Mouse (Mus musculus) kidney, postnatal 4 days (tissue): ENCODE data around the gene F12.

Source experiments
- DNase-seq, 2 experiments: peaks; one replicate each; pipeline ENCODE4 v3.0.0; 2021; ENCODE audit warnings: mixed read lengths in 2 of 2

Gene F12

GRCm38 (mm10) chr13:55370234-55370633, 56.4 kb downstream of the F12 start:
- DNase-seq = peak; percentile 14 to 45

DNA sequence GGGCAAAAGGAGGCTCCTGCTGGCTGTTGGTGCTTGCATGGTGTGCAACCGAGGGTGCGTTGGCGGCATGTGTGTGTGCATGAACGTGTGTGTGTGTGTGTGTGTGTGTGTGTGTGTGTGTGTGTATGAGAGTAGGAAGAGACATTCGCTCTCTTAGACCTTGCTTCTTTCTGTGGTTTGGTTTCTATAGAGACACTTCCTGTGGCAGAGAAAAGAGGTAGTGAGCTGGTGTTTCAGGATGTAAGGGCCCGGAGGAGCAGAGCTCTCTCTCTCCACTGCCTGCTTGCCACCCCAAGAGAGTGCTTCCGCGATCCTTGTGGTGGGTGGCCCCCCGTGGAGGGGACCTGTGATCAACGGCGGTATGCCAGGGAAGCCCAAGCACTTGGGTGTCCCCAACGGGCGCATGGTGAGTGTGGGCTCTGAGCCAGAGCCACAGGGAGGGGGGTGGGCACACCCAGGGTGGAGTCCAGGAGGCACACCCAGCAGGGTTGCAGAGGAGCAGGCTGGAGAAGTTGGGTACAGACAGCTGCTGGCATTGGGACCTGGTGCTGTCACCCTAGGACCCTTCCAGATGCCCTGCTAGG, 57.0 kb downstream of the F12 start, which contains the start of gene Rgs14:
Gene Rgs14, plus strand, starts transcription at position 202 of the 584 bp plus-strand sequence.
- DNase-seq = peak in 1 of 2 experiments; percentile 14

GRCm38 (mm10) chr13:55368401-55368800, 58.2 kb downstream of the F12 start:
- DNase-seq = no peak
